Mouse (Mus musculus): Measurements from ENCODE around the gene Myadml2. TPM values are rescaled to one million over a fixed set of nuclear protein-coding genes. Genes with fewer than 3 reads are reported as not detected.

Gene Myadml2
- polyA plus RNA-seq, 1 experiment from 2014 or later = 6.7 TPM

- WGBS = 3% methylated on average over 24 of the region's 24 CpGs
- H3K9me3 ChIP-seq = no peaks in the 10 kb centered on the region
- peak overlapping the region; percentile 64 for H3K4me3 ChIP-seq
- 0 out of 2 replicates have a peak overlapping the region, but pooled peaks have one; percentile 29 for H3K27ac ChIP-seq
- peak; percentile 92 for DNase-seq (ENCODE audit: low spot score)
- peaks cover 91% of the 10 kb centered on the region for H3K27me3 ChIP-seq (ENCODE audit: insufficient read depth, poor library complexity, severe bottlenecking)
- H3K36me3 ChIP-seq = no peaks in the 10 kb centered on the region
- peaks cover 33% of the 10 kb centered on the region for H3K4me1 ChIP-seq
Measured at GRCm38 (mm10) chr11:120658876-120659410, 11.0 kb upstream of the Myadml2 start.

- DNase-seq (ENCODE audit: low spot score) = no peak
- Histone ChIP-seq H3K4me1 (peaks cover 33% of the 10 kb centered on the region), H3K27me3 (ENCODE audit: insufficient read depth, poor library complexity, severe bottlenecking) (peaks cover 76% of the 10 kb centered on the region), H3K4me3 (no peak overlapping the region), H3K9me3 (no peaks in the 10 kb centered on the region), H3K36me3 (no peaks in the 10 kb centered on the region), H3K27ac (no peak overlapping the region)
- 78% methylated on average over 4 of the region's 4 CpGs for WGBS
Measured at GRCm38 (mm10) chr11:120657301-120657700, 9.3 kb upstream of the Myadml2 start.

GRCm38 (mm10) chr11:120654741-120655140 is 6.8 kb upstream of the Myadml2 start:
- Histone ChIP-seq H3K4me3 (no peak overlapping the region), H3K27me3 (ENCODE audit: insufficient read depth, poor library complexity, severe bottlenecking) (peaks cover 51% of the 10 kb centered on the region), H3K4me1 (peaks cover 14% of the 10 kb centered on the region), H3K36me3 (no peaks in the 10 kb centered on the region), H3K9me3 (no peaks in the 10 kb centered on the region), H3K27ac (no peak overlapping the region)
- WGBS = 61% methylated on average over 3 of the region's 3 CpGs
- no peak for DNase-seq (ENCODE audit: low spot score)

GRCm38 (mm10) chr11:120651872-120652271 is 3.9 kb upstream of the Myadml2 start:
- peaks cover 27% of the 10 kb centered on the region for H3K27me3 ChIP-seq (ENCODE audit: insufficient read depth, poor library complexity, severe bottlenecking)
- no peaks in the 10 kb centered on the region for H3K36me3 ChIP-seq
- WGBS = 63% methylated on average over 3 of the region's 3 CpGs
- H3K4me3 ChIP-seq = no peak overlapping the region
- no peak overlapping the region for H3K27ac ChIP-seq
- no peaks in the 10 kb centered on the region for H3K9me3 ChIP-seq
- peaks cover 19% of the 10 kb centered on the region for H3K4me1 ChIP-seq
- no peak for DNase-seq (ENCODE audit: low spot score)

GRCm38 (mm10) chr11:120647047-120647830 is 719 bp downstream of the Myadml2 start:
- Histone ChIP-seq H3K9me3 (no peaks in the 10 kb centered on the region), H3K4me3 (peak overlapping the region; percentile 57), H3K27ac (peak overlapping the region; percentile 88), H3K36me3 (no peaks in the 10 kb centered on the region), H3K4me1 (peaks cover 34% of the 10 kb centered on the region), H3K27me3 (ENCODE audit: insufficient read depth, poor library complexity, severe bottlenecking) (peaks cover 14% of the 10 kb centered on the region; the same call in 1 of the 2 replicates)
- 66% methylated on average over 35 of the region's 35 CpGs for WGBS
- DNase-seq (ENCODE audit: low spot score) = peak; percentile 75

- no peaks in the 10 kb centered on the region for H3K36me3 ChIP-seq
- H3K4me1 ChIP-seq = peaks cover 46% of the 10 kb centered on the region
- peak; percentile 98 for DNase-seq (ENCODE audit: low spot score)
- H3K9me3 ChIP-seq = no peaks in the 10 kb centered on the region
- H3K27me3 ChIP-seq (ENCODE audit: insufficient read depth, poor library complexity, severe bottlenecking) = peaks cover 27% of the 10 kb centered on the region
- H3K4me3 ChIP-seq = peak within 1 kb of the TSS; percentile 68
- H3K27ac ChIP-seq = peak within 1 kb of the TSS; percentile 86
- under 1% methylated on average over 15 of the region's 15 CpGs for WGBS
Measured at GRCm38 (mm10) chr11:120643601-120643987, 4.4 kb downstream of the Myadml2 start, which contains the start of gene Pycr1. Pycr1 (minus strand) TSS chr11:120643769.

- H3K27me3 ChIP-seq (ENCODE audit: insufficient read depth, poor library complexity, severe bottlenecking) = peaks cover 27% of the 10 kb centered on the region
Measured at GRCm38 (mm10) chr11:120642939-120643600, 4.9 kb downstream of the Myadml2 start.

GRCm38 (mm10) chr11:120641869-120642268 is 6.1 kb downstream of the Myadml2 start:
- 87% methylated on average over 8 of the region's 8 CpGs for WGBS
- H3K36me3 ChIP-seq = no peaks in the 10 kb centered on the region
- DNase-seq (ENCODE audit: low spot score) = no peak
- H3K27ac ChIP-seq = 0 out of 2 replicates have a peak overlapping the region, but pooled peaks have one; percentile 0
- no peak overlapping the region for H3K4me3 ChIP-seq
- H3K9me3 ChIP-seq = no peaks in the 10 kb centered on the region
- H3K4me1 ChIP-seq = peaks cover 31% of the 10 kb centered on the region
- H3K27me3 ChIP-seq (ENCODE audit: insufficient read depth, poor library complexity, severe bottlenecking) = peaks cover 23% of the 10 kb centered on the region

More at GRCm38 (mm10) chr11:120642939-120643600, 4.9 kb downstream of the Myadml2 start:
- 4% methylated on average over 18 of the region's 18 CpGs for WGBS
- Histone ChIP-seq H3K27ac (peak overlapping the region; percentile 86), H3K9me3 (no peaks in the 10 kb centered on the region), H3K36me3 (no peaks in the 10 kb centered on the region), H3K4me1 (peaks cover 43% of the 10 kb centered on the region), H3K4me3 (peak overlapping the region; percentile 68)
- DNase-seq (ENCODE audit: low spot score) = no peak

GRCm38 (mm10) chr11:120641255-120641654 is 6.7 kb downstream of the Myadml2 start:
- H3K36me3 ChIP-seq = no peaks in the 10 kb centered on the region
- H3K27ac ChIP-seq = no peak overlapping the region
- H3K27me3 ChIP-seq (ENCODE audit: insufficient read depth, poor library complexity, severe bottlenecking) = peaks cover 20% of the 10 kb centered on the region
- no peak overlapping the region for H3K4me3 ChIP-seq
- DNase-seq (ENCODE audit: low spot score) = no peak
- WGBS = 56% methylated on average over 9 of the region's 9 CpGs
- H3K4me1 ChIP-seq = peaks cover 29% of the 10 kb centered on the region
- H3K9me3 ChIP-seq = no peaks in the 10 kb centered on the region

GRCm38 (mm10) chr11:120634810-120635209 is 13.1 kb downstream of the Myadml2 start:
- H3K4me3 ChIP-seq = no peak overlapping the region
- H3K27ac ChIP-seq = no peak overlapping the region
- WGBS = 86% methylated on average over 5 of the region's 5 CpGs
- peaks cover 33% of the 10 kb centered on the region for H3K4me1 ChIP-seq
- H3K9me3 ChIP-seq = no peaks in the 10 kb centered on the region
- DNase-seq (ENCODE audit: low spot score) = no peak
- no peaks in the 10 kb centered on the region for H3K36me3 ChIP-seq
- H3K27me3 ChIP-seq (ENCODE audit: insufficient read depth, poor library complexity, severe bottlenecking) = no peaks in the 10 kb centered on the region

GRCm38 (mm10) chr11:120633520-120634343 is 14.2 kb downstream of the Myadml2 start, which contains the start of gene Mafg:
Mafg (minus strand) TSS chr11:120633600.
- Histone ChIP-seq H3K4me1 (peaks cover 44% of the 10 kb centered on the region), H3K9me3 (no peaks in the 10 kb centered on the region), H3K27me3 (ENCODE audit: insufficient read depth, poor library complexity, severe bottlenecking) (no peaks in the 10 kb centered on the region), H3K27ac (peak within 1 kb of the TSS; percentile 99), H3K4me3 (peak within 1 kb of the TSS; percentile 99), H3K36me3 (peaks cover 9% of the 10 kb centered on the region)
- WGBS = 10% methylated on average over 58 of the region's 58 CpGs
- peak; percentile 96 for DNase-seq (ENCODE audit: low spot score)

All from heart, embryonic 10.5 days (tissue).